ENCODE assay signal across 20 mouse cellular contexts in the genomic region with DNA sequence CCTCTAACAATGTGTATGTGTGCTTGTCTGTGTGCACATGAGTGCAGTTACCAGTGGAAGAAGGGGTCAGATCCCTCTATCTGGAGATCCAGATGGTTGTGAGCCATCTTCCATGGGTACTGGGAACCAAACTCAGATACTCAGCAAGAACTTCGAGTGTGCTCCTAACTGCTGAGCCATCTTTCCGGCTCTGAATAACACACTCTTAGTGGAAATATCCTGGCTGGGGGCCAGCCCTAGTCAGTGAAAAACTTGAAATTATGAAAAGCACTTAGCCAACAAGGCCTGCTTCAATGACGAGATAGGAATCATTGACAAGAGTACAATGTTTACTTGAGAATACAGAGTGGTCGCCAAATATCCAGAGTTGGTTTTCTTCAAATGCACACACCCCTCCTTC.
DNase-seq lines count a peak whose midpoint lies in the region; TF ChIP-seq lines count a peak whose summit lies in the region.
"Had no signal": no experiment of that assay in that cellular context is flagged by ENCODE, and none has a peak within 500 bp of the region (broad histone marks: within the 10 kb centered on the region; RNA-seq: fewer than 3 reads in every experiment).

No protein-coding gene starts in this region.

- DNase-seq in adrenal gland, adult 2 months, result peak; percentile 62
- DNase-seq in adrenal gland, postnatal 4 days (ENCODE audit: low spot score in 2 of 2), result no peak
- peak; percentile 3 to 15 for DNase-seq in heart, adult 18-20 months
- no peak for DNase-seq in heart, postnatal 25 days (ENCODE audit: low spot score)
- peak; percentile 13 for DNase-seq in lung, postnatal 10 days
- DNase-seq in lung, adult 2 months, result no peak
- DNase-seq in lung, postnatal 14 days, result peak; percentile 32
- no peak for DNase-seq in spleen, postnatal 14 days (ENCODE audit: low spot score in 2 of 2)
- DNase-seq: cerebellum, adult 8-10 months; cerebellum, postnatal 36 days; embryo, embryonic 11 days; heart, adult 11 months; kidney, adult 18-20 months had no signal

- 38% methylated on average over 4 of the region's 4 CpGs for WGBS in lung, adult 2 months

- no peak for TF ChIP-seq POLR2A in lung, adult 2 months (IDR thresholded peaks at IDR 0.05; ENCODE audit: borderline replicate concordance, extremely low read depth, low read depth, low read length)

- TF ChIP-seq CTCF in lung, adult 2 months (IDR thresholded peaks at IDR 0.05; ENCODE audit: insufficient read depth, low read length), result no peak

- H3K4me1 ChIP-seq in lung, adult 2 months (ENCODE audit: control insufficient read depth, insufficient read depth, low read length), result no peaks in the 10 kb centered on the region
- H3K4me1 ChIP-seq: embryonic facial prominence, embryonic 13.5 days; forebrain, embryonic 15.5 days; heart, embryonic 13.5 days; hindbrain, embryonic 13.5 days; limb, embryonic 10.5 days; midbrain, embryonic 13.5 days had no signal

- intact Hi-C loops in heart, postnatal 25 days (cut with DNase I), result no loop called here

- no peak overlapping the region for H3K4me3 ChIP-seq in lung, adult 2 months (replicated peaks; ENCODE audit: extremely low read depth, low read depth, low read length)
- H3K4me3 ChIP-seq: embryonic facial prominence, embryonic 13.5 days; erythroblast, embryonic 14.5 days; forebrain, embryonic 15.5 days; heart, embryonic 13.5 days; hindbrain, embryonic 13.5 days; limb, embryonic 10.5 days; midbrain, embryonic 13.5 days had no signal

Comparison
In these comparisons a context has a peak if more than half of its experiments do, and no peak if none do; other contexts are left out.
1. DNase-seq: peak in adrenal gland, adult 2 months (single experiment), heart, adult 18-20 months (2 of 2), lung, postnatal 10 days (single experiment) and lung, postnatal 14 days (single experiment); none in adrenal gland, postnatal 4 days (0 of 2), heart, postnatal 25 days (single experiment), lung, adult 2 months (single experiment) and spleen, postnatal 14 days (0 of 2).